Mouse (Mus musculus): ENCODE data around the gene Glis3. TPM values are rescaled to one million over a fixed set of nuclear protein-coding genes. Genes with fewer than 3 reads are reported as not detected.

The Glis3 gene
- polyA plus RNA-seq, 1 experiment from 2014 or later = 2.0 TPM

DNA sequence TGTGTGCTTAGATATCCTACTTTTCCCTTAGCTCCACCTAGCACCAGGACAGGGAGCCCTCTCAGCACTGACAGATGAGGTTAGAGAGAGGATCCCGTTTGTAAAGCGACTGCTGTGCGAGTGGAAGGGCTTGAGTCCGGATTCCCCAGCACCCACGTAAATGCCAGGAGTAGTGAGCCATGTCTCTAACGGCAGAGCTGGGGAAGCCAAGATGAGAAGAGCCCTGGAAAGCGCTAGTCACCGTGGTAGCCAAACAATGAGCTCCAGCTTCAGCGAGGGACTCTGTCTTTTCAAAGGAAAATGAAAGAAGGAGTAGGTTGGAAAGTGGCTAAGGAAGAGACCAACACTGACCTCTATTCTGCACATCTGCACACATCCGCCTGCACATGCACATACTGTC is 16.7 kb downstream of the Glis3 start:
- WGBS = 51% methylated on average over 10 of the region's 10 CpGs
- Histone ChIP-seq H3K36me3 (ENCODE audit: insufficient read depth, low read length) (no peaks in the 10 kb centered on the region), H3K4me1 (ENCODE audit: insufficient read depth, low read depth, low read length) (no peaks in the 10 kb centered on the region), H3K27me3 (replicated peaks; ENCODE audit: insufficient read depth, low read length) (no peaks in the 10 kb centered on the region), H3K9ac (replicated peaks; ENCODE audit: low read depth) (no peak overlapping the region), H3K9me3 (ENCODE audit: low read length) (no peaks in the 10 kb centered on the region), H3K27ac (ENCODE audit: low read length) (no peak overlapping the region), H3K4me2 (replicated peaks; ENCODE audit: low read depth, low read length) (no peak overlapping the region), H3K4me3 (ENCODE audit: low read depth, low read length) (no peak overlapping the region)
- no peak for ATAC-seq
- no peak for DNase-seq (ENCODE audit: low spot score)
- TF ChIP-seq CTCF (IDR thresholded peaks at IDR 0.05) (no peak), EP300 (IDR thresholded peaks at IDR 0.05) (no peak)

DNA sequence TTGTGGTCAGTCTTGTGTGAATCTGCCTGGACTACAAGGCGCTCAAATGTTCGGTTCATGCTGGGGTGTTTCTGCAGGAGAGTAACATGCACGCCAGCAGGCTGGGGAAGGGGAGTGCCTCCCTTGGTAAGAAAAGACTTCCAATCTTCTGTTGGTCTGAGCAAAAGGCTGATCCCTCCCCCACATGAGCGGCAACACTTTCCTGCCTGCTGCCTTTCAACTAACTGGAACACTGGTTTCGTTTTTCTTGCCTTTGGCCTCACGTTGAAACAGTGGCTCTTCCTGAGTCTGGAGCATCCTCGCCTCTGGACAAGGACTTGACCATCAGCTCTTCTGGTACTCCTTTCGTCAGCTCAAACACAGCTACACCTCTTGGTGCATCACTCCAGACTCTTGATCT is 17.4 kb downstream of the Glis3 start:
- WGBS = 60% methylated on average over 8 of the region's 8 CpGs
- DNase-seq (ENCODE audit: low spot score) (no peak), ATAC-seq (no peak)
- Histone ChIP-seq H3K27ac (ENCODE audit: low read length) (no peak overlapping the region), H3K4me1 (ENCODE audit: insufficient read depth, low read depth, low read length) (no peaks in the 10 kb centered on the region), H3K9me3 (ENCODE audit: low read length) (no peaks in the 10 kb centered on the region), H3K36me3 (ENCODE audit: insufficient read depth, low read length) (no peaks in the 10 kb centered on the region), H3K27me3 (replicated peaks; ENCODE audit: insufficient read depth, low read length) (no peaks in the 10 kb centered on the region), H3K4me2 (replicated peaks; ENCODE audit: low read depth, low read length) (no peak overlapping the region), H3K9ac (replicated peaks; ENCODE audit: low read depth) (no peak overlapping the region), H3K4me3 (ENCODE audit: low read depth, low read length) (no peak overlapping the region)
- TF ChIP-seq EP300 (IDR thresholded peaks at IDR 0.05) (no peak), CTCF (IDR thresholded peaks at IDR 0.05) (no peak)

DNA sequence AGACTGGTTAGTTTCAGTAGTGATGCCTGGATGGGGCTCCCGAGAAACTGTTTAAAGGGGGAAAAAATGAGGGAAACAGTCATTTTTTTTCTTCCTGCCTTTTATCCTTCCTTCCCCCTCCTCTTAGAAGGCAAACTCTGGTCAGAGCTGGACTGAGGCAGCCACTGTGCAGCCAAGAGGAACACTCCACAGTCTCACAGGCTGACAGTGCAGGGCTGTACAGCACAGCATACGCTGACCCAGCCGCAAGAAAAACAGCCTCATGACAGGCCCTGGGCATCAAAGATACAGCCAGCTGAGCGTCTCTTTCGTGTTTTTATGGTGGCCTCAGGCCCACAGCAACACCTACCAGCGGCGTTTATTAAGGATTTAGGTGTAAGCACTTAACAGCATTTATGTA is 19.0 kb downstream of the Glis3 start:
- no peak overlapping the region for H3K9ac ChIP-seq (replicated peaks; ENCODE audit: low read depth)
- no peaks in the 10 kb centered on the region for H3K27me3 ChIP-seq (replicated peaks; ENCODE audit: insufficient read depth, low read length)
- TF ChIP-seq CTCF (IDR thresholded peaks at IDR 0.05) (no peak), EP300 (IDR thresholded peaks at IDR 0.05) (no peak)
- H3K4me1 ChIP-seq (ENCODE audit: insufficient read depth, low read depth, low read length) = no peaks in the 10 kb centered on the region
- no peak for DNase-seq (ENCODE audit: low spot score)
- no peak overlapping the region for H3K4me2 ChIP-seq (replicated peaks; ENCODE audit: low read depth, low read length)
- H3K4me3 ChIP-seq (ENCODE audit: low read depth, low read length) = no peak overlapping the region
- H3K9me3 ChIP-seq (ENCODE audit: low read length) = no peaks in the 10 kb centered on the region
- 90% methylated on average over 7 of the region's 7 CpGs for WGBS
- H3K36me3 ChIP-seq (ENCODE audit: insufficient read depth, low read length) = no peaks in the 10 kb centered on the region
- ATAC-seq = no peak
- no peak overlapping the region for H3K27ac ChIP-seq (ENCODE audit: low read length)

DNA sequence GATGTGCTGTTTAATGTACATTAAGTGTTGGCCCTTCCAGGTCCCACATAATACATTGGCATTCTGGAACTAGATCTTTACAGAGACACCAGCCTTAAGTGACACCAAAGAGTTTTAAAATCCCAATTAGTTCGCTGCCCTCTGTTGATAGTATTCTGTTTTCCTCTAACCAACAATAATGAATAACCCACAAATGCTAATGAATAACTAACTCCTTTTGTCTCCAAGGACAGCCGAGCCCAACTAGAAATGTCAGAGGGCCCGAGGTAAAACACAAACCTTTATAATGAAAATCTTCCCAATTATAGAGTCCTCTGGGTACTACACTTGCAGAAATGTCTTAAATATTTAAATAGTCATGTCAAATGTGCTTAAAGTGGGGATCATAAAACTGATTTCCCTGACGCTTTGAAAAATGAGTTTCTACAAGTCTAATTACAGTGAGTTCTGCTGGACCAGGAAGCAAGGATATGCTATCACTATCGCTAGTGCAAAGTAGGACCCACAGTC is 22.1 kb downstream of the Glis3 start:
- Histone ChIP-seq H3K4me1 (ENCODE audit: insufficient read depth, low read depth, low read length) (no peaks in the 10 kb centered on the region), H3K4me3 (ENCODE audit: low read depth, low read length) (no peak overlapping the region), H3K36me3 (ENCODE audit: insufficient read depth, low read length) (no peaks in the 10 kb centered on the region), H3K4me2 (replicated peaks; ENCODE audit: low read depth, low read length) (no peak overlapping the region), H3K9ac (replicated peaks; ENCODE audit: low read depth) (no peak overlapping the region), H3K27ac (ENCODE audit: low read length) (no peak overlapping the region), H3K9me3 (ENCODE audit: low read length) (no peaks in the 10 kb centered on the region), H3K27me3 (replicated peaks; ENCODE audit: insufficient read depth, low read length) (no peaks in the 10 kb centered on the region)
- no peak for TF ChIP-seq CTCF (IDR thresholded peaks at IDR 0.05)
- TF ChIP-seq EP300 (IDR thresholded peaks at IDR 0.05) = no peak
- ATAC-seq (no peak), DNase-seq (ENCODE audit: low spot score) (no peak)
- WGBS = 76% methylated on average over 5 of the region's 5 CpGs

DNA sequence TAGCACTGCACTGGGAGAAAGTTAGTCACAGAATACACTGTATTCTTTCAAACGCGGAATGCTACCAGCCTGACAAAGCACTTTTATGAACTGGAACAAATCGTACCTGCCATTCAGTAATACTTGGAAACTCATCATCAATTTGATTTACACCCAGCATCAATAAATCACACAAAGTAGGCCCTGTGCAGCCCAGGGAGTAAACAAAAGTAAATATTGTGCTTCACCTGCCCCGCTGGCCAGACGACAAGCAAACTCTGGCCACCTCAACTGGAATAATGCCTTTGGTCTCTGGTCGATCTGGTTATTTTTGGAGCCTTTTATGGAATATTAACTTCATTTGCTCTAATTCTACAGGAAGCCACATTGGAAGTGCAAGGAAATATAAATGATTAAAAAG is 23.0 kb downstream of the Glis3 start:
- Histone ChIP-seq H3K9me3 (ENCODE audit: low read length) (no peaks in the 10 kb centered on the region), H3K27me3 (replicated peaks; ENCODE audit: insufficient read depth, low read length) (no peaks in the 10 kb centered on the region), H3K9ac (replicated peaks; ENCODE audit: low read depth) (no peak overlapping the region), H3K4me3 (ENCODE audit: low read depth, low read length) (no peak overlapping the region), H3K4me2 (replicated peaks; ENCODE audit: low read depth, low read length) (no peak overlapping the region), H3K4me1 (ENCODE audit: insufficient read depth, low read depth, low read length) (no peaks in the 10 kb centered on the region), H3K27ac (ENCODE audit: low read length) (no peak overlapping the region), H3K36me3 (ENCODE audit: insufficient read depth, low read length) (no peaks in the 10 kb centered on the region)
- DNase-seq (ENCODE audit: low spot score) (no peak), ATAC-seq (no peak)
- 69% methylated on average over 6 of the region's 6 CpGs for WGBS
- no peak for TF ChIP-seq CTCF (IDR thresholded peaks at IDR 0.05)
- no peak for TF ChIP-seq EP300 (IDR thresholded peaks at IDR 0.05)

DNA sequence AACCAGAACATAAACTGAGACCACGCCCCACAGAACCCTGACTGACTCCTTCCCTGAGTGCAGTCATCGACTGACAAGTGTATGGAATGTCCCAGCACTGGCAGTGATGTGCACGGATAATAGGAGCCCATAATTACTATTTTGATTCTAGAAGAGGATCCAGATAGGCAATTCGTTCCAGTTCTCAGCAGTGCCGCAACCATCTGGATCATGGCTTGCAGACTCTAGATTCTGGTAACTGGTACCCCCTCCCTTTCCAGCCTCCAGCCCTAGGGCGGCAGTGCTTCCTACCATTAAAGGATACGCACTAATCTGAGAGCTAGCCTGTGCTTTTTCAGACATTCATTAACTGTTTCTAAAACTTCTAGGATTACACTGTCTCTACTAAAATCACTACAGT is 24.7 kb downstream of the Glis3 start:
- no peak overlapping the region for H3K4me2 ChIP-seq (replicated peaks; ENCODE audit: low read depth, low read length)
- TF ChIP-seq EP300 (IDR thresholded peaks at IDR 0.05) = no peak
- TF ChIP-seq CTCF (IDR thresholded peaks at IDR 0.05) = no peak
- H3K9ac ChIP-seq (replicated peaks; ENCODE audit: low read depth) = no peak overlapping the region
- no peaks in the 10 kb centered on the region for H3K4me1 ChIP-seq (ENCODE audit: insufficient read depth, low read depth, low read length)
- DNase-seq (ENCODE audit: low spot score) (no peak), ATAC-seq (no peak)
- H3K36me3 ChIP-seq (ENCODE audit: insufficient read depth, low read length) = no peaks in the 10 kb centered on the region
- H3K27me3 ChIP-seq (replicated peaks; ENCODE audit: insufficient read depth, low read length) = no peaks in the 10 kb centered on the region
- WGBS = 78% methylated on average over 7 of the region's 7 CpGs
- H3K27ac ChIP-seq (ENCODE audit: low read length) = no peak overlapping the region
- no peak overlapping the region for H3K4me3 ChIP-seq (ENCODE audit: low read depth, low read length)
- H3K9me3 ChIP-seq (ENCODE audit: low read length) = no peaks in the 10 kb centered on the region

DNA sequence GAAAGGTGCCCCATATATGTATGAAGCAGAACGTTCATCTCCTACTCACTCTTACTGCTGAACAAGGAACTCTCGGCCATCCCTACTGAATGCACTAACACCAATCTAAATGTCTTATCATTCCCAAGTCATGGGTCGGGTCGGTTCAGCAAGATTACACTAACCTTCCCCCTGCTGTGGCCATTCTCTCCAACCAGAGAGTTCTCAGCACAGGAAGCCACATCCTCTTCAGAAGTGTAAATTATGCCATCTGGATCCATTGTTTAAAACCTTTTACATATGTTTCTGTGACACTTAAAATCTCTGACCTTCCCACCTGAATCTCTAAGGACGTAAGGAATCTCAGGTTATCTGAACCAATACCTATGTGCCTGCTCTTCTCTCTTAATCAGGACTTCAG is 29.0 kb downstream of the Glis3 start:
- Histone ChIP-seq H3K4me3 (ENCODE audit: low read depth, low read length) (no peak overlapping the region), H3K27ac (ENCODE audit: low read length) (no peak overlapping the region), H3K4me1 (ENCODE audit: insufficient read depth, low read depth, low read length) (no peaks in the 10 kb centered on the region), H3K9me3 (ENCODE audit: low read length) (no peaks in the 10 kb centered on the region), H3K4me2 (replicated peaks; ENCODE audit: low read depth, low read length) (no peak overlapping the region), H3K9ac (replicated peaks; ENCODE audit: low read depth) (no peak overlapping the region), H3K27me3 (replicated peaks; ENCODE audit: insufficient read depth, low read length) (no peaks in the 10 kb centered on the region), H3K36me3 (ENCODE audit: insufficient read depth, low read length) (no peaks in the 10 kb centered on the region)
- TF ChIP-seq EP300 (IDR thresholded peaks at IDR 0.05) (no peak), CTCF (IDR thresholded peaks at IDR 0.05) (no peak)
- WGBS = 79% methylated on average over 5 of the region's 5 CpGs
- DNase-seq (ENCODE audit: low spot score) = no peak
- ATAC-seq = no peak
